ENCODE assay signal across 15 mouse cellular contexts in genomic region chr19:11977363-11977762, GRCm38 (mm10). TPM values are rescaled to one million over a fixed set of nuclear protein-coding genes. Genes with fewer than 3 reads are reported as not detected.
DNase-seq lines count a peak whose midpoint lies in the region; ATAC-seq and TF ChIP-seq lines count a peak whose summit lies in the region.
"Had no signal": no experiment of that assay in that cellular context is flagged by ENCODE, and none has a peak within 500 bp of the region (broad histone marks: within the 10 kb centered on the region; RNA-seq: fewer than 3 reads in every experiment).

No protein-coding gene starts in this region.

- WGBS in kidney, embryonic 15.5 days: 72% methylated on average over 5 of the region's 5 CpGs
- 50% methylated on average over 5 of the region's 5 CpGs for WGBS in intestine, postnatal 0 days
- 90% methylated on average over 5 of the region's 5 CpGs for WGBS in forebrain, embryonic 11.5 days

- peak; percentile 75 for DNase-seq in kidney, adult 11 months
- no peak for DNase-seq in Patski (ENCODE audit: low read depth, low spot score)
- peak; percentile 26 to 55 for DNase-seq in adrenal gland, postnatal 36 days
- DNase-seq in right cerebral cortex, adult 18-20 months: no peak
- no peak for DNase-seq in forebrain, embryonic 11.5 days (ENCODE audit: low spot score)
- DNase-seq in B cell, adult 2 months: no peak
- DNase-seq: cerebellum, adult 9-11 months; spleen, adult 18-20 months; thymus, adult 18-20 months had no signal

- in situ Hi-C loops in Patski (cut with MboI; ENCODE audit: low pct_unique_long_range_greater_than_20kb): no loop called here

- POLR2A ChIA-PET in Patski (lab: Charles Lee): interaction anchor here (1.0 to 3.0 kb wide), 3 partner anchors 11 to 25 kb away, joined by 3 to 8 read pairs (median 5); partner anchors contain the start of gene Osbp

- H3K9ac ChIP-seq in kidney, embryonic 15.5 days: no peak overlapping the region
- H3K9ac ChIP-seq in intestine, postnatal 0 days (ENCODE audit: low read depth, low read length): no peak overlapping the region
- no peak overlapping the region for H3K9ac ChIP-seq in forebrain, embryonic 11.5 days (ENCODE audit: low read length)
- H3K9ac ChIP-seq: embryonic facial prominence, embryonic 12.5 days; forebrain, embryonic 15.5 days; limb, embryonic 15.5 days had no signal

- H3K4me1 ChIP-seq in kidney, embryonic 15.5 days: no peaks in the 10 kb centered on the region
- H3K4me1 ChIP-seq in intestine, postnatal 0 days (replicated peaks; ENCODE audit: control insufficient read depth, insufficient read depth, low read length): no peaks in the 10 kb centered on the region
- no peaks in the 10 kb centered on the region for H3K4me1 ChIP-seq in forebrain, embryonic 11.5 days (replicated peaks; ENCODE audit: control insufficient read depth, insufficient read depth, low read length)
- H3K4me1 ChIP-seq: embryonic facial prominence, embryonic 12.5 days; forebrain, embryonic 15.5 days; limb, embryonic 15.5 days had no signal

- no peak overlapping the region for H3K27ac ChIP-seq in kidney, embryonic 15.5 days
- H3K27ac ChIP-seq in intestine, postnatal 0 days (ENCODE audit: low read depth, low read length): peak overlapping the region; percentile 58
- H3K27ac ChIP-seq in forebrain, embryonic 11.5 days (ENCODE audit: low read depth, low read length): no peak overlapping the region
- H3K27ac ChIP-seq: embryonic facial prominence, embryonic 12.5 days; forebrain, embryonic 15.5 days; limb, embryonic 15.5 days had no signal

- H3K9me3 ChIP-seq in kidney, embryonic 15.5 days (replicated peaks): no peaks in the 10 kb centered on the region
- H3K9me3 ChIP-seq in intestine, postnatal 0 days (ENCODE audit: control insufficient read depth): no peaks in the 10 kb centered on the region
- H3K9me3 ChIP-seq in forebrain, embryonic 11.5 days (ENCODE audit: control insufficient read depth, low read length): no peaks in the 10 kb centered on the region
- H3K9me3 ChIP-seq: embryonic facial prominence, embryonic 12.5 days; forebrain, embryonic 15.5 days; limb, embryonic 15.5 days had no signal

- no peaks in the 10 kb centered on the region for H3K27me3 ChIP-seq in kidney, embryonic 15.5 days
- H3K27me3 ChIP-seq in Patski: no peaks in the 10 kb centered on the region
- H3K27me3 ChIP-seq in intestine, postnatal 0 days (replicated peaks; ENCODE audit: control insufficient read depth, insufficient read depth, low read length): no peaks in the 10 kb centered on the region
- H3K27me3 ChIP-seq in forebrain, embryonic 11.5 days (ENCODE audit: control insufficient read depth, insufficient read depth, low read length): no peaks in the 10 kb centered on the region
- H3K27me3 ChIP-seq: CH12.LX; embryonic facial prominence, embryonic 12.5 days; forebrain, embryonic 15.5 days; limb, embryonic 15.5 days had no signal

- TF ChIP-seq CTCF in Patski (IDR thresholded peaks at IDR 0.05): no peak
- TF ChIP-seq CTCF in intestine, postnatal 0 days (IDR thresholded peaks at IDR 0.05; ENCODE audit: low read depth): 0 out of 2 replicates have a peak, but pooled peaks have one; percentile 7

- H3K36me3 ChIP-seq in kidney, embryonic 15.5 days: peaks cover 96% of the 10 kb centered on the region
- H3K36me3 ChIP-seq in intestine, postnatal 0 days (ENCODE audit: control insufficient read depth, insufficient read depth): peaks cover 79% of the 10 kb centered on the region
- H3K36me3 ChIP-seq in forebrain, embryonic 11.5 days (ENCODE audit: control insufficient read depth, insufficient read depth, low read length): peaks cover 6% of the 10 kb centered on the region; the same call in 1 of the 2 replicates

- no peak for ATAC-seq in kidney, embryonic 15.5 days (replicated peaks; ENCODE audit: low FRiP score)
- ATAC-seq in Patski: peak; percentile 95
- ATAC-seq in intestine, postnatal 0 days: peak; percentile 82
- no peak for ATAC-seq in forebrain, embryonic 11.5 days (replicated peaks; ENCODE audit: low FRiP score)
- ATAC-seq: forebrain, embryonic 15.5 days had no signal

- H3K4me3 ChIP-seq in kidney, embryonic 15.5 days (replicated peaks): no peak overlapping the region
- H3K4me3 ChIP-seq in intestine, postnatal 0 days (ENCODE audit: low read depth, low read length): no peak overlapping the region
- no peak overlapping the region for H3K4me3 ChIP-seq in forebrain, embryonic 11.5 days (ENCODE audit: low read depth, low read length)
- H3K4me3 ChIP-seq: embryonic facial prominence, embryonic 12.5 days; forebrain, embryonic 15.5 days; limb, embryonic 15.5 days had no signal

- H3K4me2 ChIP-seq in kidney, embryonic 15.5 days: no peak overlapping the region
- no peak overlapping the region for H3K4me2 ChIP-seq in intestine, postnatal 0 days (replicated peaks; ENCODE audit: low read depth)
- no peak overlapping the region for H3K4me2 ChIP-seq in forebrain, embryonic 11.5 days (ENCODE audit: low read depth, low read length, severe bottlenecking)
- H3K4me2 ChIP-seq: embryonic facial prominence, embryonic 12.5 days; forebrain, embryonic 15.5 days; limb, embryonic 15.5 days had no signal

- CTCF ChIA-PET in Patski (lab: Charles Lee): interaction anchor here (2.7 to 2.9 kb wide), 2 partner anchors 9 to 24 kb away, joined by 9 to 14 read pairs; no protein-coding TSS in a partner anchor

RNA-seq across cellular contexts. Expression of gene Osbp, which starts 11.6 kb away (rescaled TPM):
- polyA plus RNA-seq in kidney, embryonic 15.5 days (2015; fragmentation: Nextera tagmentation; extraction: Ambion mirVana): 3.9 and 4.2 TPM in 2 replicates
- polyA plus RNA-seq in Patski (2021): 104 TPM
- total RNA-seq in adrenal gland, postnatal 36 days (2021): 100 to 1,000 TPM in 1 of 2 experiments, 10 to 100 TPM in 1; 81.5 to 117 TPM
- 6.2 and 6.9 TPM in 2 replicates for polyA plus RNA-seq in intestine, postnatal 0 days (2015; fragmentation: Nextera tagmentation; extraction: Ambion mirVana)
- polyA plus RNA-seq in forebrain, embryonic 11.5 days (2014; fragmentation: Nextera tagmentation; extraction: Ambion mirVana): 6.1 and 6.6 TPM in 2 replicates

Comparison
In these comparisons a context has a peak if more than half of its experiments do, and no peak if none do; other contexts are left out.
1. DNase-seq: peak in kidney, adult 11 months (single experiment) and adrenal gland, postnatal 36 days (2 of 2); none in Patski (single experiment), right cerebral cortex, adult 18-20 months (single experiment), forebrain, embryonic 11.5 days (single experiment) and B cell, adult 2 months (0 of 2).
2. ATAC-seq: peak in Patski (single experiment) and intestine, postnatal 0 days (single experiment); none in kidney, embryonic 15.5 days (single experiment) and forebrain, embryonic 11.5 days (single experiment).
3. RNA of gene Osbp, which starts 11.6 kb away (polyA plus RNA-seq): 104 TPM in Patski (single experiment); 6.1 to 6.6 TPM in forebrain, embryonic 11.5 days, 6.2 to 6.9 TPM in intestine, postnatal 0 days and 3.9 to 4.2 TPM in kidney, embryonic 15.5 days; every median in the first group is over 10 times any median in the second.